Mouse (Mus musculus) left cerebral cortex, adult 8-10 months (tissue): ENCODE results near the gene Rnf19b. TPM values are rescaled to one million over a fixed set of nuclear protein-coding genes. Genes with fewer than 3 reads are reported as not detected.
A peak's percentile ranks its signal among the peaks of the same experiment; 100 is the strongest.

ENCODE experiments used
- DNase-seq, 2 experiments: peaks; one replicate each; pipeline ENCODE4 v3.0.0; 2022; ENCODE audit warnings: low spot score in 2 of 2
- total RNA-seq, 4 experiments: library from RNA; stranded (reverse); gene quantifications; 2 replicates each; pipeline ENCODE4 v1.2.4; 2022

Gene Rnf19b
- total RNA-seq: 10 to 100 TPM; 50.2 to 60.3 (median 52.6) TPM

GRCm38 (mm10) chr4:129058207-129059092 is at the start of gene Rnf19b:
Rnf19b (plus strand) TSS chr4:129058271.
- peak in 1 of 2 experiments; percentile 24 for DNase-seq

- DNase-seq: no peak
Measured at GRCm38 (mm10) chr4:129008672-129009071, 49.4 kb upstream of the Rnf19b start.

- DNase-seq: no peak
Measured at GRCm38 (mm10) chr4:129009521-129009920, 48.5 kb upstream of the Rnf19b start.

GRCm38 (mm10) chr4:129011604-129012121 is 46.4 kb upstream of the Rnf19b start:
- DNase-seq: no peak

GRCm38 (mm10) chr4:129013151-129013864 is 44.8 kb upstream of the Rnf19b start:
- no peak for DNase-seq

- no peak for DNase-seq
Measured at GRCm38 (mm10) chr4:129016329-129016728, 41.7 kb upstream of the Rnf19b start.

GRCm38 (mm10) chr4:129017150-129017549 is 40.9 kb upstream of the Rnf19b start:
- DNase-seq: no peak

GRCm38 (mm10) chr4:129018788-129019435 is 39.2 kb upstream of the Rnf19b start:
- no peak for DNase-seq

GRCm38 (mm10) chr4:129019788-129020187 is 38.3 kb upstream of the Rnf19b start:
- peak in 1 of 2 experiments; percentile 28 for DNase-seq

GRCm38 (mm10) chr4:129020454-129020853 is 37.6 kb upstream of the Rnf19b start:
- DNase-seq: peak; percentile 46 to 76

GRCm38 (mm10) chr4:129021426-129021825 is 36.6 kb upstream of the Rnf19b start:
- DNase-seq: no peak

- no peak for DNase-seq
Measured at GRCm38 (mm10) chr4:129021886-129022285, 36.2 kb upstream of the Rnf19b start.

GRCm38 (mm10) chr4:129023884-129024283 is 34.2 kb upstream of the Rnf19b start:
- DNase-seq: no peak

- DNase-seq: no peak
Measured at GRCm38 (mm10) chr4:129024775-129025174, 33.3 kb upstream of the Rnf19b start.

- no peak for DNase-seq
Measured at GRCm38 (mm10) chr4:129025707-129026106, 32.4 kb upstream of the Rnf19b start.

GRCm38 (mm10) chr4:129030746-129031145 is 27.3 kb upstream of the Rnf19b start:
- DNase-seq: no peak

- no peak for DNase-seq
Measured at GRCm38 (mm10) chr4:129031408-129031965, 26.6 kb upstream of the Rnf19b start.

GRCm38 (mm10) chr4:129032133-129032962 is 25.7 kb upstream of the Rnf19b start:
- DNase-seq: no peak

- DNase-seq: no peak
Measured at GRCm38 (mm10) chr4:129032963-129033951, 24.8 kb upstream of the Rnf19b start.
